Mouse (Mus musculus): Measurements from ENCODE around the gene Zbtb7b. TPM values are rescaled to one million over a fixed set of nuclear protein-coding genes. Genes with fewer than 3 reads are reported as not detected.

Gene Zbtb7b
- total and polyA plus RNA-seq, 2 experiments from 2014 or later, result 0.75 to 4.9 TPM

DNA sequence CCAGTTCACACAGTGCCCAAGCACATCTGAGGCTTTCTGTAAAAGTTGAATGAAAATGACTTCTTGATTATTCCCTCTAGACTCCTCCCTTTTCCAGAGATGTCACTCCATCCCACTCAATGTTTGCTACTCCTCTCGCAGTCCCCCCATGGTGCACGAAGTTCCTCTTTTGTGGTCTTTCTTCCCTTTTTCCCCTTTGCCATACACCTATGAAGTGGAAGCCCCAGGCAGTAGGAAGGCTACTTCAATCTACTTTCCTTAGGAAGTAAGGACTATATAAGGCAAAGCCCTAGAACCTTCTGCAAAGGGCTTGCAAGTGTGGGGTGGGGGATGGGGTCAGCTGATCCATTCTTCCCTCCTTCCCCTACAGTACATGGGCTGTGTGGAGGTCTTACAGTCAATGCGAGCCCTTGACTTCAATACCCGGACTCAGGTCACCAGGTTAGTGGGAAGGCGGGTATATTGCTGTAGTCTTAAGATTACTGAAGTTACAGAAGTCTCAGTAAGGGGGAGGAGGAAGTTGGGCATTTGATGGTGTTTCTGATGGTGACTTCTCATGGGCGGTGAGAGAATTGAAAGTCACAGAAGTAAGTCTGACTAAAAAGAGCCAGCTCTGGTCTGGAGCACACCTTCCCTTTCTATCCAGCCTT lies 28.1 kb upstream of the Zbtb7b start:
- WGBS, result 78% methylated on average over 6 of the region's 6 CpGs
- TF ChIP-seq CTCF (IDR thresholded peaks at IDR 0.05; ENCODE audit: low read depth), result no peak
- ATAC-seq, result no peak
- Histone ChIP-seq H3K4me1 (ENCODE audit: insufficient read depth) (peaks cover 8% of the 10 kb centered on the region), H3K9ac (0 out of 2 replicates have a peak overlapping the region, but pooled peaks have one; percentile 31), H3K27ac (ENCODE audit: low read depth, low read length) (no peak overlapping the region), H3K4me2 (ENCODE audit: low read depth) (no peak overlapping the region), H3K27me3 (ENCODE audit: insufficient read depth, low read length) (no peaks in the 10 kb centered on the region), H3K36me3 (ENCODE audit: insufficient read depth) (peaks cover 2% of the 10 kb centered on the region; the same call in 1 of the 2 replicates), H3K9me3 (ENCODE audit: low read length) (no peaks in the 10 kb centered on the region), H3K4me3 (ENCODE audit: low read depth, low read length) (no peak overlapping the region)
- DNase-seq, result no peak

- DNase-seq (no peak), ATAC-seq (no peak)
- Histone ChIP-seq H3K9me3 (ENCODE audit: low read length) (no peaks in the 10 kb centered on the region), H3K9ac (peak overlapping the region; percentile 31), H3K4me3 (ENCODE audit: low read depth, low read length) (peak overlapping the region; percentile 22), H3K4me2 (ENCODE audit: low read depth) (peak overlapping the region; percentile 50), H3K36me3 (ENCODE audit: insufficient read depth) (0 out of 2 replicates have a peak, but pooled peaks cover 2% of the 10 kb centered on the region), H3K27ac (ENCODE audit: low read depth, low read length) (no peak overlapping the region), H3K4me1 (ENCODE audit: insufficient read depth) (peaks cover 16% of the 10 kb centered on the region), H3K27me3 (ENCODE audit: insufficient read depth, low read length) (no peaks in the 10 kb centered on the region)
- no peak for TF ChIP-seq CTCF (IDR thresholded peaks at IDR 0.05; ENCODE audit: low read depth)
- 10% methylated on average over 21 of the region's 22 CpGs for WGBS
These were observed 27.4 kb upstream of the Zbtb7b start for GRCm38 (mm10) chr3:89421810-89422473.

DNA sequence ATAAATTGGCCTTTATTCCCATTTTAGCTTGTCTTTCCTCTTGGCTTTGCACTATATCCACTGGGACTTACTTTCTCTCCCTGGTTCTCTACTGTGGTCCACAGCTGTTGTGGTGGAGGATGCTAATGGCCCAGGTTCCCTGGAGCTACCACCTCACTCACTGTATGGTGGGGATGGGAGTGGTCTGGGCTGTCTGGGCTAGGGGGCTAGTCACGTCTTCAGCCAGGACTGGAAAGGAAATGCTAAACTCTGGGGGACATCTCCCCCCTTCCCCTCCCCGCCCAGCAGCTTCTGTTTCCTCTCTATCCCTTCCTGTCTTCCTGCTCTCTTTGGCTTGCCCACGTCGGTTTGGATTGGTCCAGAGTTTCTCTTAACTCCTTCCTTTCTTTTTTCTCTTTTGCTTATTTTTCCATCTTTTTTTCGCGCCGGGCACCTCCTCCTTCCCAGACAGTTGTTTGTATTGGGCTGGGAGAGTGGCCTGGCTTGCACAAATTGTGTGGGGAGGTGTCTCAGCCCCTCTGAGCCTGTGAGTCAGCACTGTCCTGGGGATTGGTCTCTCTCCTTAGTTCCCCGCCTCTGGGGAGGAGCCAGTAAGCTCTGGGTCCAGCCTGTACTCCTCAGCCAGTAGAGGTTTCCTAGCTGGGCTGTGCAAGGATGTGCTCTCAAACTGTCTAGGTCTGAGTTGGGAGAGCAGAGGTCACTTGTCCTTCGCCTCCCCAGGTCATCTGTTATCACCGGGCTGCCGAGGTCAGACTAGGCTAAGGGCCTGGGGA lies 26.6 kb upstream of the Zbtb7b start:
- no peaks in the 10 kb centered on the region for H3K9me3 ChIP-seq (ENCODE audit: low read length)
- H3K36me3 ChIP-seq (ENCODE audit: insufficient read depth), result 0 out of 2 replicates have a peak, but pooled peaks cover 2% of the 10 kb centered on the region
- TF ChIP-seq CTCF (IDR thresholded peaks at IDR 0.05; ENCODE audit: low read depth), result no peak
- WGBS, result 7% methylated on average over 11 of the region's 11 CpGs
- H3K9ac ChIP-seq, result peak overlapping the region; percentile 31
- ATAC-seq (peak; percentile 50), DNase-seq (peak; percentile 47)
- H3K4me3 ChIP-seq (ENCODE audit: low read depth, low read length), result peak overlapping the region; percentile 22
- H3K27me3 ChIP-seq (ENCODE audit: insufficient read depth, low read length), result no peaks in the 10 kb centered on the region
- H3K27ac ChIP-seq (ENCODE audit: low read depth, low read length), result no peak overlapping the region
- H3K4me1 ChIP-seq (ENCODE audit: insufficient read depth), result peaks cover 16% of the 10 kb centered on the region
- peak overlapping the region; percentile 50 for H3K4me2 ChIP-seq (ENCODE audit: low read depth)

DNA sequence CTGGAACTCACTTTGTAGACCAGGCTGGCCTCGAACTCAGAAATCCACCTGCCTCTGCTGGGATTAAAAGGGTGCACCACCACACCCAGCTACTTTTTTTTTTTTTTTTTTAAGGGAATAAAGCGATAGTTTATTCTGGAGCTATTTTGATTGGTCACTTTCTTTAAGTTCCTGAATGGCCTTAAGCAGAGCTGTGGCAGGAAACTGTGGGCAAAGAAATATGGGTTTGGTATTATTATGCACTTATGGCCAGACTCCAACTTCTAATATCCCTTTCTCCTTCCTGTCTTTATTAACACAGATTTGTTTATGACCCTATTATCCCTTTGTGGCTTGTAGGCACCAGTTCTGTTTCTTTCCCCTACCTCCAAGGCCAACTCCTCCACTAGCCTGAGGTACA lies 25.8 kb upstream of the Zbtb7b start:
- Histone ChIP-seq H3K4me3 (ENCODE audit: low read depth, low read length) (no peak overlapping the region), H3K9ac (no peak overlapping the region), H3K27ac (ENCODE audit: low read depth, low read length) (no peak overlapping the region), H3K4me2 (ENCODE audit: low read depth) (no peak overlapping the region), H3K9me3 (ENCODE audit: low read length) (no peaks in the 10 kb centered on the region), H3K36me3 (ENCODE audit: insufficient read depth) (0 out of 2 replicates have a peak, but pooled peaks cover 2% of the 10 kb centered on the region), H3K4me1 (ENCODE audit: insufficient read depth) (peaks cover 16% of the 10 kb centered on the region), H3K27me3 (ENCODE audit: insufficient read depth, low read length) (no peaks in the 10 kb centered on the region)
- DNase-seq, result no peak
- WGBS, result 65% methylated on average over 2 of the region's 2 CpGs
- ATAC-seq, result no peak
- TF ChIP-seq CTCF (IDR thresholded peaks at IDR 0.05; ENCODE audit: low read depth), result no peak

DNA sequence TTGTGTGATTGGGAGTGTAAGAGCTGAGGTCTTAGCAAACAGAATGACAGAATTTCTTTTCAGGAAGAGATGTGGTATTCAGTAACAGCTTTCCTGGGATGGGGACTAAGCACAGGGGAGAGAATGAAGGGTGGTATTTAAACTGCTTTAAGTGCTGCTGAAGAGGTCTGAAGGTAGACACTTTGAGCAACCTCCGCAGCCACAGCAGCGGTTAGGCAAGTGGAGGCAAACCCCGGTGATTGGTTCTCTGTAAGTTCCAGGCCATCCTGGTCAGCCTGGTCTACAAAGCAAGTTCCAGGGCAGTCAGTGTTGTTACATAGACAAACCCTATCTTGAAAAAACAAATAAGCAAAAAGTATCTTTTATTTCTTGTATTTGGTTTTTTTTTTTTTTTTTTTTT lies 25.4 kb upstream of the Zbtb7b start:
- 0 out of 2 replicates have a peak overlapping the region, but pooled peaks have one; percentile 46 for H3K9ac ChIP-seq

DNA sequence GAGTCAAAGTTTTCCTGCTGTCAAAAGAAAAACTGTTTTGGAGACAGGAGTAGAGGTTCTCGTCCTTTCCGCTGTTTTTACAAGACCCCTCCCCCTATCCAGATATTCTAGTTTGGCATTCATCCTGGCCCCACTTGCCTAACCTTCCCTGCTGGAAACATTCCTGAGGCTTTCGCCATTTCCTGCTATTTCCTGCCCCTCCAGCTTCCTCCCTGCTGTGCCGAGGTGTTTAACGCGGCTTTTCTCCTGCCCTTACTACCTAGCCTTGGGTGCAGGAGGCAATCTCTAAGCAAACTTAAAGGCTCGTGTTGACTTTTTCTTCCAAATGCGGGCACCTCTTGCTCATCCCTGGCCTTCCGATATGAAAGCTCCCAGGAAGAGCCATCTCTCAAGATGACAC lies 25.0 kb upstream of the Zbtb7b start:
- no peaks in the 10 kb centered on the region for H3K27me3 ChIP-seq (ENCODE audit: insufficient read depth, low read length)

More for the DNA sequence above, 25.4 kb upstream of the Zbtb7b start:
- Histone ChIP-seq H3K4me1 (ENCODE audit: insufficient read depth) (peaks cover 16% of the 10 kb centered on the region), H3K36me3 (ENCODE audit: insufficient read depth) (0 out of 2 replicates have a peak, but pooled peaks cover 2% of the 10 kb centered on the region), H3K4me2 (ENCODE audit: low read depth) (peak overlapping the region; percentile 83), H3K27me3 (ENCODE audit: insufficient read depth, low read length) (no peaks in the 10 kb centered on the region), H3K27ac (ENCODE audit: low read depth, low read length) (no peak overlapping the region), H3K9me3 (ENCODE audit: low read length) (no peaks in the 10 kb centered on the region), H3K4me3 (ENCODE audit: low read depth, low read length) (peak overlapping the region; percentile 67; the same call in 1 of the 2 replicates)
- DNase-seq, result no peak
- WGBS, result 41% methylated on average over 3 of the region's 3 CpGs
- TF ChIP-seq CTCF (IDR thresholded peaks at IDR 0.05; ENCODE audit: low read depth), result no peak
- no peak for ATAC-seq

More for the DNA sequence above, 25.0 kb upstream of the Zbtb7b start:
- H3K9me3 ChIP-seq (ENCODE audit: low read length), result no peaks in the 10 kb centered on the region
- 3% methylated on average over 9 of the region's 9 CpGs for WGBS
- peak overlapping the region; percentile 67 for H3K4me3 ChIP-seq (ENCODE audit: low read depth, low read length)
- peak overlapping the region; percentile 80; the same call in 1 of the 2 replicates for H3K27ac ChIP-seq (ENCODE audit: low read depth, low read length)
- DNase-seq (no peak), ATAC-seq (no peak)
- H3K4me1 ChIP-seq (ENCODE audit: insufficient read depth), result peaks cover 16% of the 10 kb centered on the region
- H3K36me3 ChIP-seq (ENCODE audit: insufficient read depth), result peaks cover 5% of the 10 kb centered on the region; the same call in 1 of the 2 replicates
- H3K4me2 ChIP-seq (ENCODE audit: low read depth), result peak overlapping the region; percentile 83
- H3K9ac ChIP-seq, result peak overlapping the region; percentile 46
- no peak for TF ChIP-seq CTCF (IDR thresholded peaks at IDR 0.05; ENCODE audit: low read depth)
